Mouse (Mus musculus): ENCODE measurements at regions not wholly inside any gene's neighbourhood (a gene's known extent, or its start where the extent isn't known, plus 50 kb on each side); places are given as distances from the start of the nearest gene placed in this dataset.
"Not testable (repeated sequence)": the region's sequence is repeated elsewhere in the genome, so short reads cannot be mapped to it uniquely, and the experiment has no call there.

- DNase-seq (ENCODE audit: low spot score in 2 of 2), result no peak
Observed at GRCm38 (mm10) chr1:41887556-41887955, 808.0 kb upstream of the Pou3f3 start.

DNA sequence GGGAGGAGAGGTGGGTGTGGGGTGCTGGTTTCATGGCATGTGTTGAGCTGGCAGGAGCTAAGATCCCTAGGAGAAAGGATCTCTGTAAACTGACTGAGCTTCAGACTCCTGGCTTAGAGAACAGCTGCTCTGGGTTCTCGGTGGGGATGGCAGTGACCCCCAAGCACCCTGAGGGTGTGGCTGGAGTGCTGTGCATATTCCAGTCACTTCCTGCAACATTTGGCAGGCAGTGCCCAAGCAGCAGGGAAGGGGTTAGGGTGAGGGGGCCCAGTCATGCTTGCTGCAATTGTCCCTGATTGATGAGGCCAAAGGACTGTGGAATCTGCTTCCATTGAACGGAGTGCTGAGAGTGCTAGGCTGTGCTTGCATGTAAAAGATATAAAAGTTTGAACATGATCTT is 807.4 kb upstream of the Pou3f3 start:
- no peak for DNase-seq (ENCODE audit: low spot score in 2 of 2)

- no peak for DNase-seq (ENCODE audit: low spot score in 2 of 2)
Observed at GRCm38 (mm10) chr1:41888966-41889365, 806.6 kb upstream of the Pou3f3 start.

DNA sequence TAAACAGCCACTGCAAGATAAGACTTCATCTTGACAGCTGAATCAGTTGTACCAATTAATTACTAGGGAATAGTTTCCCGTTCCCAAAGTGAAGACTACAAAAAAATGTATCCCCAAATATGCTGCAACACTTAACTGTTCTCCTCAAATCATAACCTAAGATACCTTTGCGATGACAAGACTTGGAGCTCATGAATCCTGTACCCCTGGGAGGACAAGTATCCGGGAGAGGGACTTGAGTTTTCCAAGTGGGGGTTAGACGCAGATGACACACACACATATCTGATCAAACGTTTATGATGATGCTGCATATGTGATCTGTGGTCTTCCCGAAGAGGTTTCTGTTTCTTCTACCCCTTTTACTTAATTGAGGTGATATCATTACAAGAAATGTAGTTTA is 805.6 kb upstream of the Pou3f3 start:
- no peak for DNase-seq (ENCODE audit: low spot score in 2 of 2)

- DNase-seq (ENCODE audit: low spot score in 2 of 2), result no peak
Observed at GRCm38 (mm10) chr1:41890714-41891689, 804.6 kb upstream of the Pou3f3 start.

DNA sequence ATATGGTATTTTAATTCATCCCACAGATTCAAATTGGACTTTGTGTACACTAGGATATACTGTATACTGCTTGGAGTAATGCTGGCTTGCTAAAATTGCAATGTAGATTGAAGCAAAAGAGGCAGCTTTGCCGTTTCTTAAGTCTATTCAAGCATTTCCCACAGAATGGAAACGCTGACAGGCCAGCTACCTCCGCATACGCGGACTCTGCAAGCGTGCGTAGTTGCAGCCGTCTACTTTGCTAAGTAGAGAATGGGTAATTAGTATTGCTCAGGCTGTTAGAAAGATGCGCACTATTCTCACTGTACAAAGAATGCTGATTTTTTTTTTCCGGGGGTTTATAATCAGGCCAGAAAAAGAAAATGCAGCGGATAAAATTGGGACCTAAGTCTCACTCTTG is 803.8 kb upstream of the Pou3f3 start:
- DNase-seq (ENCODE audit: low spot score in 2 of 2), result no peak

DNA sequence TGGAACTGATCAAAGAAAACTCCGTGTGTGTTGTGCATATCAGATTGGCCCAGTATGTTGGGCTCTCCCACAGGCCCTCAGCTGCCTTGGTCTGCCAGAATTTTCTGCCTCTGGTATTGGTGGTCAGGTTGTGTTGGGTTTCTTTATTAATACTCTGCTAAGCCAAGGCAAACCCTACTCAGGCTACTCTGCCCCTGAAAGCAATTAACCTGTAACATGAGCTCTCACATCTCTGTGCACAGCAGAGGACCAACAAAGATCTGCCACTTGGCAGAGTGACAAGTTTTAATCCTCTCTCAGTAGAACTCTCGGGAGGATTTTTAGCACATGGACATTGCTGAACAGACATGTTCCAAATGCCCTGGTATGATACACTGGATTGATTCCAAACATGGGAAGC is 803.2 kb upstream of the Pou3f3 start:
- DNase-seq (ENCODE audit: low spot score in 2 of 2), result no peak

DNA sequence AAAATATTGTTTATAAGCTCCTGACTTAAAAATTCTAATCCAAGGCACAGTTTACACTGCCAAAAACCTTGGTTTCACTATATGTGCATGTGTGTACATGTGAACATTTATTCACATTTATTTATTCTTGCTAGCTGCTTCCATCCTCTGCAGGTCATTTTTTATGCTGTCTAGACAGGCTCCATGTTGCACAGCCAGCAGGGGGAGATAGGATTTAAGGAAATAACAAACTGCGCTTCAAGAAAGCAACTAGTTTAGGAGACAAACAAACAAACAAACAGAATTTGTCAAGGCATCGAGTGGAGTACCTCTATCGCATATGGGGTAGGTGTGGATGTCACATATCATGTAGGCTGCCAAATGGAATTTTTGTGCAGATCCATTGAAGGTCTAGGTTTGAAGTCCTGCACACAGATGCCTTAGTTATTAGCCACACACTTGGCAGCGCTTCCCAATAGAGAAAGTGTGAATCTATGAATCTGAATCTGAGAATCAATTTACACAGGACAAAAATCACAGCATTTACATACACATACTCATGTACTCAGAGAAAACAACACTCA is 797.7 kb upstream of the Pou3f3 start:
- no peak for DNase-seq (ENCODE audit: low spot score in 2 of 2)

GRCm38 (mm10) chr1:41900370-41900769 is 795.2 kb upstream of the Pou3f3 start:
- no peak for DNase-seq (ENCODE audit: low spot score in 2 of 2)

DNA sequence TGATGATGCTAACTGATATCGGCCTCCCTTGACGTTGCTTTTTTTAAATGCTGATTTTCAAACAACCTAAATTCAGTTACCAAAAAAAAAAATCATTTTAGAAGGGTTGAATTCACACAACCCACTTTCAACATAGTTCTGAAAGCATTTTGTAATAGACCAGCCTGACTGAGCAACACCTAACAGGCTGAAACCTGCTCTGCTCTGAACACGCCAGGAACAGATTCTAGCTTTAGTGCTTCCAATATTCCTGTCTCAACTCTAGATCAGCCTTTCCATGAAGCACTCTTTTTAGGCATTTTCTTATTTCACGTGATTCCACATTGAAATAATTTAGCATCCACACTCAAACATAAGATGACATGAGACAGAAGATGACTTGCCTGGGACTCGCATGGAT is 789.6 kb upstream of the Pou3f3 start:
- no peak for DNase-seq (ENCODE audit: low spot score in 2 of 2)

DNA sequence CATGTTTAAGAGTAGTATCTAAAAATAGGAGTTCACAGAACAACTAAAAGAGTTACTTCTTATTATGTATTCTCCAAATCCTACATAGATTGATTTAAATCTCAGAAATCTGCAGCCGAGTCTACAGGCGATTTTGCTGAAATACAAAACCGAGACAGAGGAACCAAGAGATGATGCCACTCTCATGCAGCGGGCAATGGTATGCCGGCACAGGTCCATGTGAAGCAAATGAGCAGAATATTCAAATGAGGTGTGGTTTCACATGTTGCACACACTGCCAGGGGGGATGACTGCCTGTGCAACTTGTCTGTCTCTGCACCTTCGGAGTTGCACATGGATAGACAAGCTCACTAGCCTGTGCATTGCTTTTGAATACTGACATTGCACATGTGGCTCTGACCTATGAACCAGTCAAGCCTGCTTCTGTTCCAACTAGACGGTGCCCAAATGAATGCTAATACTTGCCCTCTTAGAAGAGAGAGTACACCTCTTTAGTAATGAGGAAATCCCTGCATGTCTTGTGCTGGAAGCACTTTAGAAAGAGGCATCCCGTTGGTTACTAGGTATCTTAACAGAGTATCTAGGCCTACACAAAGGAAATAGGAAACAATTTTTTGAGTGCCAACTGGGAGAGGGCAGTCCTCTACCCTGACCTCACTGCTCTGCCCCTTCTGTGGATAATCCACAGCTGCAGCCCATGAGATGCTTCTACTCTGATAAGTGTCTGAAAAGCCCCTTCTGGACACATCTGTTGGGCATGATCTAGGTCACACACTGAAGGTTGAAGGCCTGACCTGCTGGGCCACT is 787.4 kb upstream of the Pou3f3 start:
- DNase-seq (ENCODE audit: low spot score in 2 of 2), result no peak

GRCm38 (mm10) chr1:41908808-41909110 is 786.8 kb upstream of the Pou3f3 start:
- DNase-seq (ENCODE audit: low spot score in 2 of 2), result no peak

- no peak for DNase-seq (ENCODE audit: low spot score in 2 of 2)
Observed at GRCm38 (mm10) chr1:41909799-41910198, 785.8 kb upstream of the Pou3f3 start.

DNA sequence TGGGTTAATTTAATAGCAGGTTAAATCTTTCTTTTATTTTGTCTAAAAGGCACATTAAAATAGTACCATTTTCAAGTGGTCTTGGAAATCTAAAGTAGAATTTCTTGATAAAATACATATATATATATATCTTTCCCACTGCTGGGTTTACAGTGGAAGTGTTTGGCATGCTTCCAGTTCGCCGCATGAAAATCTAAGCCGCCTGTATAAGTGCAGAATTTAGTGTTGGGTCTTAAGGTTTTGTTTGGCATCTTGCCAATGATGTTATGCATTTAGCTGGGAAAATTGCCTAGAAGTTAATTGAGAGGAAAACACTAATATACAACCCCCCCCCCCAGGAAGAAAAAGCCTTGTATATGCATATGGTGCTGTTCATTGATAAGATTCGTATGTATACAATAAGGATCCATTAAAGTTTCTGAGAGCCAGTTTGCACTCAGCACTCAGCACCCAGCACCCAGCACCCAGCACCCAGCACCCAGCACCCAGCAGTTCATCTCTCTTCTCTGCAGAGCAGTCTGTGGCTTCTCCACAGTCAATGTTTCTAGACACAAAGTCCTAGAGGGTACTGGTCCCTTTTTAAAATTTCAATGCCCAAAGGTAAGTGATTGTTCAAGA is 778.7 kb upstream of the Pou3f3 start:
- no peak for DNase-seq (ENCODE audit: low spot score in 2 of 2)

DNA sequence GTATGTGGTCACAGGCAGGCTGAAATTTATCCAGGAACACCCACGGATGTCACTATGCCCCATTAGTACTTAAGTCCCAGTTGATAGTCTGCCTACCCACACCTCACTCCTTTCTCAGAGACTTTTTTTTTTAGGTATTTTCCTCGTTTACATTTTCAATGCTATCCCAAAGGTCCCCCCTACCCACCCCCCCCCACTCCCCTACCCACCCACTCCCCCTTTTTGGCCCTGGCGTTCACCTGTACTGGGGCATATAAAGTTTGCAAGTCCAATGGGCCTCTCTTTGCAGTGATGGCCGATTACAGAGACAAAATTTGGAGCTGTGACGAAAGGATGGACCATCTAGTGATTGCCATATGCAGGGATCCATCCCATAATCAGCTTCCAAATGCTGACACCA is 777.8 kb upstream of the Pou3f3 start:
- DNase-seq (ENCODE audit: low spot score in 2 of 2), result not testable (repeated sequence)

DNA sequence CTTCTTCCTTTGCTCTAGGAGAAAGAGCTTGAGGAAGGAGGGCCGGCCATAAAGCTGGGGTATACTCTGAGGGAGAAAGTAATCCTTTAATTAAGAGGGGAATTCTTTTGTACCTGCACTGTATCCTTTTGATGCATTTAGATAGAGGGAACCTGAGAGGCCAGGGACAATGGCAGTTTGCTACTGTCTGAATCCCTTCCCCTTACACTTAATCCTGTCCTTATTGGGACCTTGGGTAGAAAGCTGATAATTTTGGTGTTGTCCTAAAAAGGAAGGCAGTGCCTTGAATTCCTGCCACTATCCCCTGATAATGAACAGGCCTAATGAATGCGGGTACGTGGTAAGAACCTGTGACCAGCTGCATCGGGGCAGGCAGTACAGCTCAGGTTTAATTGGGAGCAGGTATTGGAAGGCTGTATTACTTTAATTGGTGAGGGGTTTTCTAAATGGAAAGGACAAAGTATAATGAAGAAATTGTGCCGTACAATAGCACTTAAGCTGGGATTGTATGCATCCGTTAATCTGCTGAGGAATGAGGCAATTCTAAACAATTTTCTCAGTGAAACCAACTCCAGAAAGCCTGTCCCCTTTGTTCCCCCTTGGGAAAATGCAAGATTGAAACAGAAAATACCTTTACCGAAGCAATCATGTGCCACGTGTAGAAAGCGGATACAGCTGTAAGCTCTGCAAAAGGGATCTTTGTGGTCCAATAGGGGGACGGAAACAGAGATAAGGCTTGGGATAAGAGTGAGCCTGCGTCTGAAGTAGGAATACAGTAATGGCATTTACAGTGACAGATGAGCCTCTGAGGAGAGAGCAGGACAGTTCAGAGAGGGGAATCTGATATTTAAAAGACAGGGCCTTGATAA is 776.9 kb upstream of the Pou3f3 start:
- DNase-seq (ENCODE audit: low spot score in 2 of 2), result no peak

DNA sequence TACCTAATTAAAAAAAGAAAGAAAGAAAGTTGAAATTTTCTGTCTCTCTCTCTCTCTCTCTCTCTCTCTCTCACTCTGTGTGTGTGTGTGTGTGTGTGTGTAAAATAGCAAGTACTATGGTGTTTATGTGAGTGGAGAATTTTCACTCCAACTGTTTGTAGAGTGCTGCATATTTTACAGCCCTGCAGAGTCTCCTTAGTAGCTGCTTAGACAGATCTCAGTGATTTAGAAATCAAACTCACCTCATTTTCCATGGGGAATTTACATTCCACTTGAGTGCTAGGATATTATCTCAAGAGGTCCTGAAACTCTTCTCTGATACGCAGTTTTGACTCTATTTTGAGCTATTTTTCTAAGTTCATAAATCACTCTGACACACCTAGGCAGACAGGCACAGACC is 761.8 kb upstream of the Pou3f3 start:
- no peak for DNase-seq (ENCODE audit: low spot score in 2 of 2)

GRCm38 (mm10) chr1:41935912-41936478 is 759.6 kb upstream of the Pou3f3 start:
- DNase-seq (ENCODE audit: low spot score in 2 of 2), result no peak

DNA sequence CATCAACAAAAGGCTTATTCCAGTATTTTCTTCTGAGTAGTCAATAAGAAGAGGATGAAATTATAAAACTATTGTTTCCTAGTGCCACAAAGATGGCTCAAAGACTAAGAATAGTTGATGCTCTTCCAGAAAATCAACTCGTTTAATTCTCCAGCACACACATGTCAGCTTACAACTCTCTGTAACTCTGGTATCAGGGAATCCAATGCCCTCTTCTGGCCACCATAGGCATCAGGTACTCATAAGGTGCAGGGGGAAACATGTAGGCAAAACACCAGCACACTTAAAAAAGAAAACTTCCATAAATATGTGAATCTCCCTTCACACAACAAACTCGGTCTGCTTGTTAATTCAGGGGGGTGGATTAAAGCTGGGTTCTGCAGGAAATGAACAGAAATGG is 734.6 kb upstream of the Pou3f3 start:
- no peak for DNase-seq (ENCODE audit: low spot score in 2 of 2)

DNA sequence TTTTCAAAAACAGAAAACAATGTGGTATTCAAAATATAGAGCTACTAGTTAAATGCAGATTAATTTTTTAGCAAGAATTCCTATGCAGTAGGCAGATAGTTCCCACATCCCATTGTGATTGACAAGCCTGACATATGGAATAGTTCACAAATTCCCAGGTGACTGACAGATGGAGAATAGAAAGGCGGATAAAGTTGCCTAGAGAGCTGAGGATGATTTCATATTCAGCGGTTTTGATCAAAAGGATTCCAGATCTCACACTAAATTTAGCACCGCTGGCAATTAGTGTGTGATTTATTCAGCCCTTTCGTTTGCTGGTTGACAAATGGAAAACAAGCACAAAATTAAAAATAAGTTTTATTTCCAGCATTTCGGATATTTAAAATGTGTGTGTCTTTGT is 714.0 kb upstream of the Pou3f3 start:
- no peak for DNase-seq (ENCODE audit: low spot score in 2 of 2)
